Mouse (Mus musculus): ENCODE measurements around the gene Trmo.

Trmo gene

DNA sequence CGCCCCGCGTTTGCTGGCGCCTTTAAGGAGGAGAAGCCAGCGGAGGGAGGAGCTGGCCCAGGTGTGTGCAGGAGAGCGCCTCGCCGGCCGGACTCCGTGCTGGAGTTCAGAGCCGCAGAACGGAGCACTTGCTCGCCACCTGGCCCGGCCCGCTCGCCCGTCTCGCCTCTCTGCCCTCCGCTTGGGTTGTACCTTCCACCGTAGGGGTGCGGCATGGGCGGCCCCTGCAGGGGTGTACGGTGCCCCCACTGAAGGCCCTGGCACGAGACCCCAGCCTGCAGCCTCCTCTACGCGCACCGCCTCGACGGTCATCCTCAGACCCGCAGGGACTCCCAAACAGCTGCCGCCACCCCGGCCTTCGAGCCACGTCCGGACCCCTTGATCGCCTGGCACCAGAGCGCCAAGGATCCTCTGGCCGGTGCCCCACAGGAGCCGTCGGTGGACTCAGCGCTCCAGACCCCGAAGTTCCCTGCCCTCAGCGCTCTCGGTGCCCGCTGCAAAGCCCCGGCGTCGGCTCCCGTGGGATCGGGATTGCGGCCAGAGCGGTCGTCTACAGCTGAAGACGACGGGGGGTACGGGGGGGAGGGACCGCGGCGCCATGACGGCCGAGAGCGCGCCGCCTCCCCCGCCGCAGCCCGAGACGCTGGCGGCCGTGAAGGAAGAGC is 45.5 kb downstream of the Trmo start, which contains the start of gene Foxe1:
TSS of gene Foxe1 (plus strand) at position 14 of the 665 bp plus-strand sequence.
- in situ Hi-C loops (cut with MboI; ENCODE audit: unreplicated experiment in 2 of 2), result no loop called here

DNA sequence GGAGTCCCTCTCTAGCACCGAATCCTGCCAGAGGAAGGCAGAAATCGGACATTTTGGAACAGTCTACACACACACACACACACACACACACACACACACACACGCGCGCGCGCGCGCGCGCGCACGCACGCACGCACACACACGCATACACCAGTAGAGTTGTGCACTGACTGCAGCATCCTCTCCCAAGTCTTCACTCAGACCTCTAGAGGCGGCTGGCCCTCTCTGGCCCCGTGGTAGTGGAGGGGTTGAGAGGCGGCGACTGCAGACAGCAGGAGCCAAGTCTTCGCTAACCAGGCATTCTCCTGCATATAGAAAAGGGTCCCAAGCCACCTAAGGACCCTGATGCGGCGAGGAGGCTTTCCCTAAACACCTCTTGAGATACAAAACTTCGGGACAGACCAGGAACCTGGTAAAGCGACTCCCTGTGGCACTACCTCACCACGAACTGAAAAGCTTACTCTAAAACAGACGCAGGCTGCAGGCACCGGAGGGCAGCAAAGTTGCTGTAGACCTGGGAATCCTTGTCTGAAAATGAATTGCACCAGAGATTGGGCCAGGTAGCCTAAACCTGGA is 46.4 kb downstream of the Trmo start:
- in situ Hi-C loops (cut with MboI; ENCODE audit: unreplicated experiment in 2 of 2), result no loop called here

DNA sequence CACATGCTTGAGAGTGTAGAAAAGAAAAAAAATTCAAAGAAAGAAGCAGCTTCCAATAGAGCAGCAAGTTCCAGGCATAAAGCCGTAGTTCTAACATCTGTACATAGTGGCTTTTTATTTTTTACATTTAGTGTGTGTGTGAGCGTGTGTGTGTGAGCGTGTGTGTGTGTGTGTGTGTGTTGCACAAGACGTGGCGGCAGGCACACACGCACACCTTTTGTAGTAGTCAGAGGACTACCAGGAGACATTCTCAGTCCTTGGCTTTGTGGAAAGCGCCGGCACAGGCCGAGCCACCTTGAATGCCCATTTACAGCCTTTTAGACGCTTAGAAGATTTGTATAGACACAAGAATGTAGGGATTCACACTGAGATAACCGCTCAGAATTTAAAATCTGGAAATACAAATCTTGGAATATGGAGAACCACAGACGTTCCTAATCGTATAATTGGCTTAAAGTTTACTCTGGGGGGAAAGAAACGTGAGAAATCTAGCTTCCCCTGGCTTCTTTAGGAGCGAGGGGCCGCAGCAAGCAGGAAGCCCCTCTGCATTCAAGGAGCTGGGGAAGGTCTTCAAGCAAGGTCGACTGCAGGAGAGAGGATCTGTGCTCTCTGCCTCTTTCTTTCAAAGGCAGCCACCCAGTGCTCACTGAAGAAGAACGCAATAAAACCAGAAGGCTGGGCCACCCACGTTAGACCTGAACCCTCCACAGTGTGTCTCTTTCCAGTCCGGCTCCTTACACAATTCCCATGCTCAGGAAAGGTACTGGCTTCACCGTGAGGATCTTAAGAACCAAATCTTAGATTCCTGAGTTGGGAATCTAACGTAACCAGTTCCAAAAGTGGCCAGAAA is 47.2 kb downstream of the Trmo start:
- in situ Hi-C loops (cut with MboI; ENCODE audit: unreplicated experiment in 2 of 2), result no loop called here

DNA sequence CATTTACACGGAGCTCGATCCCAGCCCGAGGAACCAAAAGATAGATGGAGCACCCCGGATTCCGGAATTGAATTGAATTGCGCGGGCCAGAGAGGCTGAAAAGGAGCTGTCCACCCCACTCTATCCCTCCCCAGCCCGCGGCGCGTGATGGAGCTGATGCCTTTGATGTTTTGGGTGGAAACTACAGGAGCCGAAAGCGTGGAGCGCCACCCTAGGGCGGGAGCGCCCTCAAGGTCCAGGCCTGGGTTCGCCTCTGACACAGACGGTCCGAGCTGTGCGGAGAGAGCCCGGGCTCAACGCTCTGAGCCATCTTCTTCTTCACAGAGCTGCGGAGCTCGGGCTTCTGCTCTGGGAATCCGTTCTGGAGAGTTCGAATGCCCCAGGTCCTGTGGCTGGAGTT is 49.7 kb downstream of the Trmo start:
- in situ Hi-C loops (cut with MboI; ENCODE audit: unreplicated experiment in 2 of 2), result no loop called here

DNA sequence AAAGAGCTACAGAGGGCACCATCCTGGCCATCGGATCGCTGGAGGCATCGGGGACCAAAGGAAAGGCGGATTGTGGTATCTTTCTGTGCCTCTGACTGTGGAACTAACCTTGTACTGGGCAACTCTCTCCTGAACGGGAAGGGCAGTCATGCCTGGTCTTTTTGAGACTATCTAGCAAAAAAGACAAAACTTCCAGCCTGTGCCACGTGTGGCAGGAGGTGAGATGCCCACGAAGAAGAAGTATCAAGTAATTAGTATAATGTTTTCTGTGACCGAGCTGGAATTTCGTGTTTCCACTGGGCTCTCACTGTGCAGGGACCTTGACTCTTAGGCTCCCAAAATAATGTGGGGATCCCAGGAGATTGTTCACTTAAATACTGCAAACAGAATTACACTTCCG is 50.2 kb downstream of the Trmo start:
- in situ Hi-C loops (cut with MboI; ENCODE audit: unreplicated experiment in 2 of 2), result no loop called here

DNA sequence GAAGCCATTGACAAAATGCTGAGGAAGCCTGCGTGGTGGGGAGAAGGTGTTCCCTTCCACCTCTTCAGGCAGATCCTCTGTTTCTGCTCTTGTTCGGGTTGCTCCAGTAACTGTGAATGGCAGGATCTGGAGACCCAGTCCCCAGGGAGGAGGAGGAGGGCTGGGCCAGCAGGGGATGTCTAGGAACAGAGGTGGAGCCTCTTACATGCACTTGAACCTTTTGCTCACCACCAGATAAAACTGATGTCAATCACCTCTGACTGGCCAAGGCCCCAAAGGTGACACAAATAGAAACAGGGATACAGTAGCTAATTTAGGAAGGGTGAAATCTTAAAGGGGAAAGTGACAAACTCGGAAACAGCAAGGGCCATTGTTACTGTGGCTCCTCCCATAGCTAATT is 51.2 kb downstream of the Trmo start:
- in situ Hi-C loops (cut with MboI; ENCODE audit: unreplicated experiment in 2 of 2), result no loop called here

DNA sequence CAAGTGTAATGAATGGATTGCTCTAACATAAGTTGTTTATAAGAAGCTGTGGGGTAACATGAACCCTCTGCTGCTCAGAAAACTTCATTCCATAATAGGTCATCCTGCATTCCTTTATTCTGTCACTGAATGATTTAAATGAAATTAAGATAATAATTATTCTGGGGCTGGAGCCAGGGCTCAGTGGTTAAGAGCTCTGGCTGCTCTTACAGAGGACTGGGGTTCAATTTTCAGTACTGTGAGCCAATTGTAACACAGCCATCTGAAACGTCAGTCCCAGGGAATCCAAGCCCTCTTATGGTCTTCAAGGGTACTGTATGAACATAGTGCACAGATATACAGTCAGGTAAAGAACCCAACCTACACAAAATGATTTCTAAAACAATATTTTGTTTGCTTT is 53.4 kb downstream of the Trmo start:
- in situ Hi-C loops (cut with MboI; ENCODE audit: unreplicated experiment in 2 of 2), result no loop called here

DNA sequence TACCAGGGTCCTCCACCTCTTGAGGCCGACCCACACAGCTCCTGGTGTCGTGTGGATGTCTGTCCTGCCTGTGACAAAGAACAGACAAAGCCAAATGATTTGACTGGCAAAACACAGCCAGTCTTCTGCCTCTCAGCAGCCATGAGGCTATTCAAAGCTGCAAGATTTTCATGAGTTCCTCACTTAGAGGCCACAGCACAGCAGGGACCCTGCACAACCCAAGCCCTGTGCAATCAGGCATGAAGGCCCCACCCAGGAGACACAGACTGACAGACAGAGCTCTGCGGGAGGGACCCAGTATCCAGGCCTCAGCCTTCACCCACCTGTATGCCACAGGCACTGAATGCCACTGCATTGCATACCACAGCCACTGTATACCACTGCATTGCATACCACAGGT is 60.3 kb downstream of the Trmo start:
- in situ Hi-C loops (cut with MboI; ENCODE audit: unreplicated experiment in 2 of 2), result no loop called here

Measured in v-Abl transformed pro-B cells (cell line).